Mouse (Mus musculus) ovary, adult 18-20 months (tissue): ENCODE results near the gene Tmem123.

Experiments
- DNase-seq: peaks from one replicate; pipeline ENCODE4 v3.0.0; 2022; ENCODE audit warnings: low spot score, mixed read lengths

Gene Tmem123

DNA sequence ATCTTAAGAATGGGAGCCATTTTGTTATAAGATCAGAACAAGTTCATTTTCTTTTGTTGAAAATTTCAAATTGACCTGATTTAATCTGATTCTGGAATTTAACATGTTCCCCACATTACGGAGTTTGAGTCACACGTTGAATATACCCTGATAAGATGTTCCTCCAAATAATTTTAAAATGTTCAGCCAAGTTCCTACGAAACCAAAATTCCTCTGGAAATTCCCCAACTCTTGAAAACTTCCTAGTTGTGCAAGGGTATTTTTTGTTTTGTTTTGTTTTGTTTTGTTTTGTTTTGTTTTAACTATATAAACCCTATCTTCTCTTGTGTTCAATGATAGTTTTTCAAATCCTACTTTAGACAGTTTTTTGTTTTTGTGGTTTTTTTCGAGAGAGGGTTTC lies 64.9 kb downstream of the Tmem123 start:
- DNase-seq = no peak

DNA sequence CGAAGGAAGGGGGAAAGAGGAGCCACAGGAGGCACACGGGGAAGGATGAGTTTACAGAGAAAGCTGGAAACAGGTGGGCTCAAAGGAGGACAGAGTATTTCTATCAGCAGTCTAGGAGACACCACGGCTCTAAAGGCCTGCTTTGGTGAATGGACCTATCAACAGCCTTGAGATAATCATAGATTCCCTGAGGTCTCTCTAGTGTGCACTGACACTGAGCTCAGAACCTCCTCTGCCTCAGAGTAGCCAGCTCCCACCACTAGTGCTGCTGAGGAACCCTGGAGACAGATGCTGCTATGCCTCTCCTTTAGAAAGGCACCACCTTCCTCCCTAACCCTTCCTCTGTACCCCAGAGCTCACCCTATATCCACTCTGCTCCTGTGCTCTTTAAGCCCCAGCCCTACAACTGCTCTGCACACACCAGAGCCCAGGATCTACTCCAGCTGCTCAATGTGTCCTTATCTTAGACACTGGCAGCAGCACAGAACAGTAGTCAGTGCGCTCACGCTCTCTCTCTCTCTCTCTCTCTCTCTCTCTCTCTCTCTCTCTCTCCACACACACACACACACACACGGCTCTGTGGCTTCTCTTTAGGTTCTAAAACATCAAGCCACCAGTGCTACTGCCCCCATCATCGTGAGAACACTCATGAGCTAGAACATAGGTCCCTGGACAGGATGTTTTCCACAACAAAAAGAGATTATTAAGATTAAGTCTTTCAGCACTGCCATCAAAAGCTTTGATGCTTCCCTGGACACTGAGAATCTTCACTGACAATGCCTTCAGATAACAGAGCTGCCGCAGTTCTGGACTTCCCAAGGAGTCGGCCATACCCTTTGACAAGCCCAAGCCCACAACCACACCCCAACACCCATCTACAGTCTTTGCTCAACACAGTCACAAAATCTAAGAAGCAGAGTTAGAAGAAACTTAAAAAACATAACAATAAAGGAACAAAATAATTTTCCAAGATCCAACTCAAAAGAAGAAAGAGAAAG lies 66.0 kb downstream of the Tmem123 start:
- no peak for DNase-seq

DNA sequence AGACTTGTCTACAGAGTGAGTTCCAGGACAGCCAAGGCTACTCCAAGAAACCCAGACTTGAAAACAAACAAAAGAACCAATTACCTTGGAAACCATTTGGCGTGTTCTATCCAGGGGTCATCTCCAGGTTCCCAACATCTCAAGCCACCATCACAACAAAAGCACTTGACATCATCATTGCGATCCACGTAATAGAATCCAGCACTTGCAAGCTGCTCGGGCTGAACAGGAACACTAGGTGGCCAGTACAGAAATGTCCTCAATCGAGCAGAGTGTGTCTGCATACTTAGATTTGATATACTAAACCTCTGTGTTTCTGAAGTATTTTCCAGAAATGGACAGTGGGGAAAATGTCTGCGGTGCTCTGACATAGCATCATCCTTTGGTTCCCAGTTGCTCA lies 69.6 kb downstream of the Tmem123 start:
- DNase-seq = no peak

DNA sequence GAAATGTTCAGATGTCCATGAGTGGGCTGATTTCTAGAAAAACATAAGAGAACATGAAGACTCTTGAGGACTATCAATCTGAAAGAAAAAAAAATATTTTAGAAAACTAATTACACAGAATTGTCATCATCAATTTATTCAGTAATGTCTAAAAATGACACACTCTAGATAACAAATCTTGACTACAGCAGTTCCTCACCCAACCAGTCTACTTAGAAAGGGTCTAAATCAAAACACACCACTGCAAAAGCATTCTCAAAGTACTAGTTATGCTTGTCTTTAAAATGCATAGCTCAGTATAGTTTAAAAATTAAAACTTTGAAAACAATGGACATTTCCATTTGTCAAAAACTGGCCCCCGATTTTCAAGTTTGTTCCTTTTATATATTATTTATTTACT lies 71.5 kb downstream of the Tmem123 start:
- no peak for DNase-seq

DNA sequence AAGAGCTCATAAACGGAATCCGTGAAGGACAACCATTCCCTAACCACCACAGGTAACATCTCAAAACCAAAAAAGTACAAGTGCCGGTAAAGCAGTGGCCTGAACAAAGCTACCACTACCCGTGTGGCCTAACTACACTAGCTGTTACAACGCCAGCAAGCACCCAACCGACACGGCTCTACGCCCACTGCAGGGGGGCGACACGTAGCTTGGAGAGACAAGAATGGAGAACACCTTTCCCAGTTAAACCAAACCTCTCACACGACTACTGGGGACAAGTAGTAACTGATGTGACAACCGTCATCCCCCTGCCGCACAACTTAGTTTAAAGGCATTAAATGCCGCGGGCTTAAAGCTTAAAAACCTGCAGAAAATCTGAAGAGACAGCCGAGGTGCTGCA lies 72.5 kb downstream of the Tmem123 start:
- no peak for DNase-seq

DNA sequence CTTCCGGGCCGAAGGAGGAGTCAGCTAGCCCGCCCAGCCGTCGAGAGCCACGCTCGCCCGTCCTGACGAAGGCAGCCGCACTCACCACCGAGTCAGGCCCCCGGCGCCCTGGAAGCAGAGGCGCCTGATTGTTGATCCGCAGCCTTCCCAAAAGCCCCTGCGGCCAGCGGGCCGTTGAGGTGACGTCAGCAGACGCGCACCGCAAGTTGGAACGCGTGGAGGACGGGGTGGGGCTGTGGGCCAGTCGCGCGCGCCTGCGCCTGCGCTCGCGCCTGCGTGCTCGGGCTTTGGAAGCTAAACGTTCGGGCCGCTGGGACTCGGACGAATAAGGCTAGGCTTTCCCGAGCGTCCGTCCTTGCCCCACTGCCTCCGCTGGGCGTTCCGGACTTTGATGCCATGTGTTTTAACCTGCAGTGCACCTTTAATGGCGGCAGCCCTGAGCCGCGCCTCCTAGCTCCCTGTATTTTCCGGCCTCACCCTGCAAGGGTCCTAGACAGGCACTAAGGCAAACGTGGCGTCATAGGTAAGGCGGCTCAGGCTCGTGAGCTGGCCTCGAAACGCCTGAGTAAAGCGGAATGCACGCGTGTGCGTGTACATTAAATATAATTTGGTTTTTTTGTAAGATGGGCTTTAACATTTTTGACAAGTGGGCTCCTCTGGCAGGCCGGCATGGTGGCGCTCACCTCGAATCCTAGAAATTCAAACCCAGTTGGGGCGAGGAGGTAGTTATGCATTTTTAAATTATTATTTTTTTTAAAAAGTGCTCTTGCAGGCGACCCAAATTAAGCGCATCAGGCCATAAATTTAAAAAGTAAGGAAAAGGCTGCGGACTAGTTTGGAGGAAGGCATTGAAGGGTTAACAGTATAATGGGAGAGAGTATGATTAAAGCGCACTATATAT lies 73.3 kb downstream of the Tmem123 start, which contains the start of gene Birc2:
Birc2 (minus strand) TSS at position 160 of the 901 bp plus-strand sequence.
- DNase-seq = peak; percentile 97

DNA sequence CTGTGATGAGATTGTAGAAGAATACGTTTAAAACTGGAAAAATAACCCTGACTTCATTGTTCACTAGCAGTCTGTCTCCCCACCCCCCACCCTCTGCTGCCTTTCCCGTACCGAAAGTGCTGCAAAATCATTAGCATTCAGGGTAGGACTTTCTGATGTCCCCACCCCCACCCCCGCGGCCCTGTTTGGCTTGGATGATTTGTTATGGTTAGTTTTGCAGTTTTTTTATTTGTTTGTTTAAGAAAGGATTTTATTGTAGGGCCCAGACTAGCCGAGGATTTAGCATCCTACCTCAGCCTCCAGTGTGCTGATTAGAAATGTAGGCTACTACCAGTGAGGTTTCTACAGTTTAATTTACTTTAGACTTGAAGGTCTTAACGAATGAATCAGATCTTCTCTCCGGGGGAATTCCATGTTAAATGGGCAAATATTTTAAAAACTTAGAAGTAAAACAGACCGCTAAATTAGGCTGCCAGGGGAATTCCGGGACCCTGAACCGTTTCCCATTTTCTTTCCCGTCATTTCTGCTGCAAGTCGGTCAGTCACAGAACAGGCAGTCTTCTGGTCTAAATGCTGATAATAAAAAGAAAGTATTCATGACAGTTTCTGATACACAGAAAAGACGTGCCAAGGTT lies 74.1 kb downstream of the Tmem123 start:
- no peak for DNase-seq

DNA sequence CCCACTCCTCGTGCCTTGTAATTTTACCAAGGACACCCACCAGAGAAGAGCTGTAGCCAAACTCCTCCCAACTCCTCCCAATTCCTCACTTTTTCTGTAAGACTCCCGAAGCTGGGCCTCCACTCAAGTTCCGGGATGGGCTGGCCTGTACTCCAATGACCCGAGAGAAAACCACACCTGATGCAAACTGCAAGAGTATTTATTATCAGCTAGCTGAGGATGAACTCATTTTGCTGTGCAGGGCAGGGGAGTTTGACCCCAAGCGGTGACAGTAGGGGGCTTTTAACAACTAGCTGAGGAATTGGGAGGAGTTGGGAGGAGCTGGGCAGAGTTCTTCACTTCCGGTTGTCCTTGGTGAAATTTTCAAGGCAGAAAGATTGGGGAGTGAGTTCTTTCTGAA lies 77.4 kb downstream of the Tmem123 start:
- DNase-seq = peak; percentile 65
